Mouse (Mus musculus): ENCODE data around the gene Ap3b2.

GRCm38 (mm10) chr7:81475221-81475620, 18.5 kb downstream of the Ap3b2 start:
- TF ChIP-seq CTCF (IDR thresholded peaks at IDR 0.05; ENCODE audit: low read depth) (no peak), EP300 (optimal IDR thresholded peaks at IDR 0.05) (no peak)

Data from stomach, postnatal 0 days (tissue).